Comparison of ENCODE assay signal across 14 mouse cellular contexts in genomic region chr11:53632122-53632733, GRCm38 (mm10). TPM values are rescaled to one million over a fixed set of nuclear protein-coding genes. Genes with fewer than 3 reads are reported as not detected.
DNase-seq lines count a peak whose midpoint lies in the region; ATAC-seq and TF ChIP-seq lines count a peak whose summit lies in the region.
"Had no signal": no experiment of that assay in that cellular context is flagged by ENCODE, and none has a peak within 500 bp of the region (broad histone marks: within the 10 kb centered on the region; RNA-seq: fewer than 3 reads in every experiment).

No protein-coding gene starts in this region.

- H3K4me3 ChIP-seq in cerebellum, adult 2 months (replicated peaks; ENCODE audit: insufficient read depth, low read depth, low read length) = no peak overlapping the region
- H3K4me3 ChIP-seq in G1E (ENCODE audit: low read depth, low read length) = no peak overlapping the region
- no peak overlapping the region for H3K4me3 ChIP-seq in limb, embryonic 10.5 days
- H3K4me3 ChIP-seq: embryonic facial prominence, embryonic 15.5 days; intestine, embryonic 15.5 days; midbrain, embryonic 12.5 days had no signal

- no peaks in the 10 kb centered on the region for H3K27me3 ChIP-seq in cerebellum, adult 2 months (ENCODE audit: control insufficient read depth, insufficient read depth, low read length)
- H3K27me3 ChIP-seq in G1E (ENCODE audit: insufficient read depth, low read length) = peaks cover 13% of the 10 kb centered on the region; the same call in 1 of the 2 replicates
- peaks cover 35% of the 10 kb centered on the region for H3K27me3 ChIP-seq in limb, embryonic 10.5 days (ENCODE audit: low read depth, poor library complexity, severe bottlenecking)

- H3K36me3 ChIP-seq in G1E (replicated peaks) = no peaks in the 10 kb centered on the region
- no peaks in the 10 kb centered on the region for H3K36me3 ChIP-seq in limb, embryonic 10.5 days
- H3K36me3 ChIP-seq: embryonic facial prominence, embryonic 15.5 days; intestine, embryonic 15.5 days; midbrain, embryonic 12.5 days had no signal

- WGBS in cerebellum, adult 2 months = 70% methylated on average over 14 of the region's 14 CpGs
- WGBS in limb, embryonic 10.5 days = 76% methylated on average over 14 of the region's 14 CpGs

- no peaks in the 10 kb centered on the region for H3K9me3 ChIP-seq in G1E (replicated peaks)
- H3K9me3 ChIP-seq in limb, embryonic 10.5 days (replicated peaks) = no peaks in the 10 kb centered on the region
- H3K9me3 ChIP-seq: embryonic facial prominence, embryonic 15.5 days; intestine, embryonic 15.5 days; midbrain, embryonic 12.5 days had no signal

- no peaks in the 10 kb centered on the region for H3K4me1 ChIP-seq in cerebellum, adult 2 months (ENCODE audit: control insufficient read depth, insufficient read depth, low read length)
- H3K4me1 ChIP-seq in G1E (ENCODE audit: insufficient read depth, low read depth, low read length) = peaks cover 72% of the 10 kb centered on the region
- peaks cover 25% of the 10 kb centered on the region for H3K4me1 ChIP-seq in limb, embryonic 10.5 days

- DNase-seq in cerebellum, adult 2 months = no peak
- DNase-seq in cerebellum, postnatal 36 days = no peak
- DNase-seq in kidney, postnatal 4 days = peak; percentile 36 to 49
- DNase-seq in kidney, adult 9 months = no peak
- no peak for DNase-seq in G1E (ENCODE audit: low spot score)
- peak; percentile 40 for DNase-seq in limb, embryonic 10.5 days (ENCODE audit: low spot score)
- no peak for DNase-seq in ovary, postnatal 14 days (ENCODE audit: low spot score)
- DNase-seq in yolk sac, embryonic 10.5 days (ENCODE audit: low spot score) = no peak
- DNase-seq: thymus, postnatal 36 days had no signal

- TF ChIP-seq CTCF in cerebellum, adult 2 months (IDR thresholded peaks at IDR 0.05; ENCODE audit: borderline replicate concordance, insufficient read depth, low read depth, low read length) = peak; percentile 32; the same call in 1 of the 2 replicates
- TF ChIP-seq CTCF in G1E (IDR thresholded peaks at IDR 0.05; ENCODE audit: low read depth, low read length) = peak; percentile 26

- TF ChIP-seq POLR2A in cerebellum, adult 2 months (IDR thresholded peaks at IDR 0.05; ENCODE audit: borderline replicate concordance, insufficient read depth, low read length) = no peak

- no peak for ATAC-seq in G1E (ENCODE audit: extremely low read depth, insufficient number of reproducible peaks, low FRiP score, poor library complexity, severe bottlenecking)
- ATAC-seq: intestine, embryonic 15.5 days had no signal

- no peak overlapping the region for H3K27ac ChIP-seq in cerebellum, adult 2 months (ENCODE audit: insufficient read depth, low read length)
- no peak overlapping the region for H3K27ac ChIP-seq in limb, embryonic 10.5 days
- H3K27ac ChIP-seq: embryonic facial prominence, embryonic 15.5 days; intestine, embryonic 15.5 days; midbrain, embryonic 12.5 days had no signal

RNA-seq across cellular contexts. Expression of gene Il13, which starts 2.3 kb away (rescaled TPM):
- not detected in 2 replicates for polyA plus RNA-seq in cerebellum, adult 2 months (2012; rRNA removed)
- total RNA-seq in G1E (2014; fragmentation: Nextera tagmentation) (0.63 TPM in 1 of 2 replicates, not detected in the other), G1E (2017) (3.2 and 4.7 TPM in 2 replicates)
- polyA plus RNA-seq in G1E (2012) = not detected in 2 replicates
- not detected in 2 replicates for polyA plus RNA-seq in limb, embryonic 10.5 days (2016; fragmentation: Nextera tagmentation; extraction: Ambion mirVana)
- total RNA-seq: left cerebral cortex, postnatal 25 days had no signal
- polyA plus RNA-seq: embryonic facial prominence, embryonic 15.5 days; intestine, embryonic 15.5 days; midbrain, embryonic 12.5 days had no signal

RNA-seq across cellular contexts. Expression of gene Il4, which starts 13.8 kb away (rescaled TPM):
- not detected in 2 replicates for polyA plus RNA-seq in cerebellum, adult 2 months (2012; rRNA removed)
- 35.8 and 40.6 TPM in 2 replicates for total RNA-seq in G1E (2014; fragmentation: Nextera tagmentation)
- 87.7 and 99.1 TPM in 2 replicates for total RNA-seq in G1E (2017)
- polyA plus RNA-seq in G1E (2012) = 0.43 and 1.0 TPM in 2 replicates
- polyA plus RNA-seq in limb, embryonic 10.5 days (2016; fragmentation: Nextera tagmentation; extraction: Ambion mirVana) = 0.40 and 0.58 TPM in 2 replicates
- total RNA-seq: left cerebral cortex, postnatal 25 days had no signal
- polyA plus RNA-seq: gonadal fat pad, adult 2 months had no signal

Comparison
In these comparisons a context has a peak if more than half of its experiments do, and no peak if none do; other contexts are left out.
1. DNase-seq: peak in kidney, postnatal 4 days (2 of 2) and limb, embryonic 10.5 days (single experiment); none in cerebellum, adult 2 months (0 of 2), cerebellum, postnatal 36 days (0 of 2), kidney, adult 9 months (single experiment), G1E (single experiment), ovary, postnatal 14 days (single experiment) and yolk sac, embryonic 10.5 days (single experiment).